Mouse (Mus musculus): ENCODE results near the gene Spint2. TPM values are rescaled to one million over a fixed set of nuclear protein-coding genes. Genes with fewer than 3 reads are reported as not detected.
"Not testable (repeated sequence)": the region's sequence is repeated elsewhere in the genome, so short reads cannot be mapped to it uniquely, and the experiment has no call there.

Spint2 gene
- total RNA-seq, 2 experiments from 2014 or later = 20.5 to 21.3 TPM

GRCm38 (mm10) chr7:29224756-29225394 is 56.8 kb downstream of the Spint2 start:
- DNase-seq (ENCODE audit: extremely low spot score in 1 of 2, low spot score in 2 of 2) = peak in 1 of 2 experiments; percentile 50
- intact Hi-C loops (cut with DNase I) = no loop called here

GRCm38 (mm10) chr7:29214846-29215245 is 66.9 kb downstream of the Spint2 start:
- DNase-seq (ENCODE audit: extremely low spot score in 1 of 2, low spot score in 2 of 2) = no peak
- intact Hi-C loops (cut with DNase I) = no loop called here

GRCm38 (mm10) chr7:29214236-29214635 is 67.5 kb downstream of the Spint2 start:
- DNase-seq (ENCODE audit: extremely low spot score in 1 of 2, low spot score in 2 of 2) = no peak
- intact Hi-C loops (cut with DNase I) = no loop called here

- DNase-seq (ENCODE audit: extremely low spot score in 1 of 2, low spot score in 2 of 2) = peak in 1 of 2 experiments; percentile 50
- intact Hi-C loops (cut with DNase I) = no loop called here
Observed at GRCm38 (mm10) chr7:29213675-29214082, 68.0 kb downstream of the Spint2 start, which contains the start of gene Catsperg1. Catsperg1 (minus strand) TSS chr7:29214035.

GRCm38 (mm10) chr7:29212775-29213560 is 68.7 kb downstream of the Spint2 start:
- DNase-seq (ENCODE audit: extremely low spot score in 1 of 2, low spot score in 2 of 2); intact Hi-C loops (cut with DNase I): not testable (repeated sequence)

- DNase-seq (ENCODE audit: extremely low spot score in 1 of 2, low spot score in 2 of 2) = peak in 1 of 2 experiments; percentile 55
- intact Hi-C loops (cut with DNase I) = no loop called here
Observed at GRCm38 (mm10) chr7:29212199-29212765, 69.4 kb downstream of the Spint2 start.

- intact Hi-C loops (cut with DNase I) = no loop called here
- peak; percentile 63 to 85 for DNase-seq (ENCODE audit: extremely low spot score in 1 of 2, low spot score in 2 of 2)
Observed at GRCm38 (mm10) chr7:29211415-29212198, 70.1 kb downstream of the Spint2 start.

GRCm38 (mm10) chr7:29211013-29211412 is 70.7 kb downstream of the Spint2 start:
- intact Hi-C loops (cut with DNase I) = not testable (repeated sequence)
- peak in 1 of 2 experiments; percentile 54 for DNase-seq (ENCODE audit: extremely low spot score in 1 of 2, low spot score in 2 of 2)

Other genes starting within 250 kb of the Spint2 start
- 1 to 10 TPM; 6.7 to 7.0 TPM for gene Ryr1, start 156.7 kb downstream of the Spint2 start, total RNA-seq (2021)
- 1 to 10 TPM; 1.8 to 2.1 TPM for gene Rasgrp4, start 147.1 kb downstream of the Spint2 start, total RNA-seq (2021)
- gene Fam98c, start 125.7 kb downstream of the Spint2 start, total RNA-seq (2021) = 10 to 100 TPM; 25.1 to 26.0 TPM
- gene Ggn, start 111.7 kb downstream of the Spint2 start, total RNA-seq (2021) = under 1 TPM; 0.58 to 0.65 TPM
- gene Spred3, start 111.5 kb downstream of the Spint2 start, total RNA-seq (2021) = 10 to 100 TPM; 37.9 TPM
- 100 to 1,000 TPM; 167 to 170 TPM for gene Psmd8, start 101.2 kb downstream of the Spint2 start, total RNA-seq (2021)
- gene Catsperg1, start 67.9 kb downstream of the Spint2 start, total RNA-seq (2021) = 1 to 10 TPM; 1.8 TPM
- gene Kcnk6, start 49.4 kb downstream of the Spint2 start, total RNA-seq (2021) = 1 to 10 TPM; 1.9 to 3.6 TPM
- gene Yif1b, start 43.6 kb downstream of the Spint2 start, total RNA-seq (2021) = 10 to 100 TPM; 41.6 to 42.1 TPM
- gene 2200002D01Rik, start 33.4 kb downstream of the Spint2 start, total RNA-seq (2021) = not detected
- gene Ppp1r14a, start 7.4 kb upstream of the Spint2 start, total RNA-seq (2021) = 1 to 10 TPM; 2.4 to 3.3 TPM
- gene Dpf1, start 22.0 kb upstream of the Spint2 start, total RNA-seq (2021) = 100 to 1,000 TPM; 127 to 141 TPM
- gene Sipa1l3, start 236.7 kb upstream of the Spint2 start, total RNA-seq (2021) = 10 to 100 TPM; 50.4 to 53.7 TPM

All from left cerebral cortex, postnatal 10 days (tissue).